Mouse (Mus musculus): ENCODE data around the gene Rab11fip2. TPM values are rescaled to one million over a fixed set of nuclear protein-coding genes. Genes with fewer than 3 reads are reported as not detected.

The Rab11fip2 gene
- 36.9 TPM for polyA plus RNA-seq (2015; fragmentation: Illumina TruSeq; extraction: RNeasy Lipid Tissue Mini Kit (QIAGEN cat#74804); ENCODE audit: low read depth, low replicate concordance)

GRCm38 (mm10) chr19:59943322-59943871 is at the start of gene Rab11fip2:
Rab11fip2 (minus strand) TSS chr19:59943654.

Data from brain, adult 10 weeks (tissue).